Mouse (Mus musculus) lung, adult 2 months (tissue): ENCODE data around the gene Gpr162.

Source experiments
- CTCF ChIP-seq: fragments of 200-500 bp; IDR thresholded peaks from 2 replicates; pipeline ENCODE4 v1.5.1; 2011; ENCODE audit warnings: mild to moderate bottlenecking, low read length, control low read depth; ENCODE audit not compliant: insufficient read depth
- POLR2A ChIP-seq: fragments of 200-500 bp; IDR thresholded peaks from 2 replicates; pipeline ENCODE4 v1.6.1; 2011; ENCODE audit warnings: low read depth, mild to moderate bottlenecking, control low read depth, low read length, borderline replicate concordance; ENCODE audit errors: extremely low read depth

DNA sequence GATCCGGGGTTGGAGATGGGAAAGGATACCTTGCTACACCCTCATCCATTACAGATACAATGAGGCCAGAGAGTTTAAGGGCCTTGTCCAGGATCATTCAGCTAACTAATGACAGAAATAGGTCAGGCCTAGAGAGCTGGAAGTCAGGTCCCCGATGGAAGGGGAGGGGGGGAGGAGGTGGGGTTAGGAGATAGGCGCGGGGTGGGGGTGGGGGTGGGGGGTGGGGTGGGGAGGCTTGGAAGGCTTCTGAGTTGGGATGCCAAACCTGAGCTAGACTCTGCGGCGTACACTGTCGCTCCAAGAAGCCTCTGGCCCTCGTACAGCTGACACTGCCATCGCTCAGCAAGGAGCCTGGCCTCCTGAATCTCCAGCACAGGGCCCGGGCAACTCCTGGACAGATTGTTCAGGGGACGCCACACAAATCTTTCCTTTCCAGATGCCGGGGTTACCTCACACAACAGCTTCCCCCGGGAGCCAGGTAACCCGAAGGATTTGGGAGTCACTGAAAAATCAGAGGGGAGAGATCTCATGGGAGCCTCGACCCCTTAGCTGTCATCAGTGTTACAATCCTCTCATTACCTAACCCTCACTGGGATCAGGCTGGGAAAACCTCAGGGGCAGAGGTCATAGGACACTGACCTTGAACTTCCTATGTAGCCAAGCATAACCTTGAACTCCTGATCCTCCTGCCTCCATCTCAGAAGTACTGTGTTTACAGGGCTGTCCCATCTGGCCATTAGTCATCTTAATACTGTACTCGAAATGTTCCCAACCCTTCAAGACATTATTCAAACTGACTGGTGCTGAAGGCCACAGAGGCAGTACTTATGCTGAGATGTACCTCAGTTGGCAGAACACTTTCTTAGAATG is 41.4 kb upstream of the Gpr162 start:
- TF ChIP-seq CTCF (no peak), POLR2A (no peak)
